Mouse (Mus musculus) testis, adult 2 months (tissue): Measurements from ENCODE around the gene Prkcb.

Source experiments
- CTCF ChIP-seq: fragments of 200-500 bp; IDR thresholded peaks from 2 replicates; pipeline ENCODE4 v1.5.1; 2012; ENCODE audit warnings: low read depth, mild to moderate bottlenecking, inconsistent platforms, low read length, moderate library complexity; ENCODE audit not compliant: control insufficient read depth, insufficient read depth, insufficient replicate concordance
- POLR2A ChIP-seq: fragments of 200-500 bp; IDR thresholded peaks from 2 replicates; pipeline ENCODE4 v1.6.1; 2012; ENCODE audit warnings: low read depth, mild to moderate bottlenecking, inconsistent platforms, low read length, moderate library complexity; ENCODE audit not compliant: control insufficient read depth

DNA sequence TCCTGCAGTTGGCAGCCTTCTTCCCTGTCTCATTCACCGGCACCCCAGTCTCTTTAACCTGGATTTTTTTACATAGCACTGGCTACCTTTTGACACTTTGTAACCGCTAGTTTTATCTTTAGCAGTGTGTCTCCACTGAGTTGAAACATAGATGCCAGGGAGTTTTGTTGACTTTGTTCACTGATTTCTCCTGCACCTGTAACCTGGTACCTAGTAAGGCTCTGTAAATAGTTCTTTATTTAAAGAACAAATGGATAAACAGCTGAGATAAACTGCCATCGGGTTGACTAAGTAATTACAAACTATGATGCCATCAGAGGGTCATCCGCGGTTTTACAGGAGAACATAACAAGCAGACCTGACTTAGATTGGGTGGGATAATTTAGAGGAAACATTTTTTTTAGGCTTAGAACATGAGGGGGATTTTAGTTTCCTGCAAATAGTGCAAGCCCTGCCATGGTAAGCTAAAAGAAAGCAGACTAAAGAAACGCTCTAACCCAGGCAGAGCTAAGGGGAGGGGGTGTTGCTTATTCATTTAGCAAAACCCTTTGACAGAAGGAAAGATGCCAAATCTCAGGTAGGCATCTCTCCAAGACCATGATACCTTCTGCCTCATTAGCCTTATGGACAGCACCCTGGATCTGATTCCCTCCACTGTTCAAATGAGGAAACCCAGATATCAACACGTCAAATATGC is 291.1 kb downstream of the Prkcb start:
- TF ChIP-seq CTCF (no peak), POLR2A (no peak)
